Mouse (Mus musculus): ENCODE measurements around the gene Mrpl49. TPM values are rescaled to one million over a fixed set of nuclear protein-coding genes. Genes with fewer than 3 reads are reported as not detected.

Gene Mrpl49
- total RNA-seq, 2 experiments from 2014 or later, result 41.2 to 41.4 TPM

DNA sequence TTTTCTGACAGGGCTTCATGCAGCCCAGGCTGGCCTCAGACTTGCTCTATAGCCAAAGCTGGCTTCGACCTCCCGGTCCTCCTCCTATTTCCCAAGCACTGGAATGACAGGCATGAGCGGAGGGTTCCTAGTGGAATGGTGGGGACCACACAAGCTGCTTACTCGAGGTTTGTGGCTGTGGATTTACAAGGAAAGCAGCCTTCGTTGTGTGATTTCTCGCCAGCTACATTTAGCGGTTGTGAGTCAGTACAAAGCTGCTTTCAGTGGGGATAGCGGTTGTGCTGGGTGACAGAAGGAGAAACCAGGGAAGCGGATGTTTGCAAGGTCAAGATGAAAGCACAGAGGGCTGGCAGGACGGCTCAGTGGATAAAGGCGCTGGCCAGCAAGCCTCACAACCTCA, 52.0 kb downstream of the Mrpl49 start:
- intact Hi-C loops (cut with DNase I), result no loop called here
- DNase-seq, result no peak

Small RNA genes lying within 50 kb of the gene (microRNA-seq; reads per million reads assigned to microRNA genes)
- gene Mir6988, result 2.7 reads per million

Other genes starting within 250 kb of the Mrpl49 start
- gene Frmd8, start 182.5 kb downstream of the Mrpl49 start, total RNA-seq (2021), result 10 to 100 TPM; 12.1 to 13.4 TPM
- 1 to 10 TPM; 1.4 to 2.0 TPM for gene Slc25a45, start 180.0 kb downstream of the Mrpl49 start, total RNA-seq (2021)
- gene Tigd3, start 163.6 kb downstream of the Mrpl49 start, total RNA-seq (2021), result 10 to 100 TPM; 10.2 to 11.7 TPM
- gene Dpf2, start 144.8 kb downstream of the Mrpl49 start, total RNA-seq (2021), result 10 to 100 TPM; 76.1 to 84.1 TPM
- 10 to 100 TPM; 11.2 to 14.2 TPM for gene Cdc42ep2, start 133.0 kb downstream of the Mrpl49 start, total RNA-seq (2021)
- 10 to 100 TPM; 14.3 to 16.4 TPM for gene Pola2, start 93.6 kb downstream of the Mrpl49 start, total RNA-seq (2021)
- not detected for gene Slc22a20, start 71.6 kb downstream of the Mrpl49 start, total RNA-seq (2021)
- 10 to 100 TPM; 12.1 to 14.2 TPM for gene Capn1, start 41.9 kb downstream of the Mrpl49 start, total RNA-seq (2021)
- gene Syvn1, start 11.2 kb downstream of the Mrpl49 start, total RNA-seq (2021), result 10 to 100 TPM; 38.6 to 39.4 TPM
- gene Fau, start 59 bp upstream of the Mrpl49 start, total RNA-seq (2021), result 100 to 1,000 TPM; 874 to 875 TPM
- 10 to 100 TPM; 25.1 to 27.5 TPM for gene Znhit2, start 3.4 kb upstream of the Mrpl49 start, total RNA-seq (2021)
- gene Tm7sf2, start 10.6 kb upstream of the Mrpl49 start, total RNA-seq (2021), result 10 to 100 TPM; 69.0 to 71.2 TPM
- 10 to 100 TPM; 96.6 to 96.8 TPM for gene Vps51, start 19.4 kb upstream of the Mrpl49 start, total RNA-seq (2021)
- not detected for gene Tmem262, start 22.2 kb upstream of the Mrpl49 start, total RNA-seq (2021)
- 1 to 10 TPM; 1.1 TPM for gene Gm28374, start 24.5 kb upstream of the Mrpl49 start, total RNA-seq (2021)
- gene Zfpl1, start 27.2 kb upstream of the Mrpl49 start, total RNA-seq (2021), result 10 to 100 TPM; 50.9 to 51.5 TPM
- gene Cdca5, start 27.2 kb upstream of the Mrpl49 start, total RNA-seq (2021), result 1 to 10 TPM; 1.5 to 3.0 TPM
- gene AC131692.1, start 36.6 kb upstream of the Mrpl49 start, total RNA-seq (2021), result not detected
- gene Naaladl1, start 48.0 kb upstream of the Mrpl49 start, total RNA-seq (2021), result under 1 TPM; 0.14 to 0.32 TPM
- 10 to 100 TPM; 25.4 to 25.9 TPM for gene Sac3d1, start 60.9 kb upstream of the Mrpl49 start, total RNA-seq (2021)
- gene Snx15, start 70.5 kb upstream of the Mrpl49 start, total RNA-seq (2021), result 10 to 100 TPM; 36.0 to 41.2 TPM
- not detected for gene Batf2, start 83.2 kb upstream of the Mrpl49 start, total RNA-seq (2021)
- gene Arl2, start 83.8 kb upstream of the Mrpl49 start, total RNA-seq (2021), result 10 to 100 TPM; 54.3 to 62.5 TPM
- gene Majin, start 126.6 kb upstream of the Mrpl49 start, total RNA-seq (2021), result not detected
- gene Gpha2, start 168.6 kb upstream of the Mrpl49 start, total RNA-seq (2021), result not detected
- 100 to 1,000 TPM; 189 to 193 TPM for gene Ppp2r5b, start 178.1 kb upstream of the Mrpl49 start, total RNA-seq (2021)
- gene Atg2a, start 183.9 kb upstream of the Mrpl49 start, total RNA-seq (2021), result 10 to 100 TPM; 29.3 to 29.7 TPM
- 10 to 100 TPM; 87.1 to 87.7 TPM for gene Ehd1, start 218.9 kb upstream of the Mrpl49 start, total RNA-seq (2021)
- gene Cdc42bpg, start 248.7 kb upstream of the Mrpl49 start, total RNA-seq (2021), result 1 to 10 TPM; 5.0 to 5.7 TPM